Mouse (Mus musculus) stomach, embryonic 16.5 days (tissue): Measurements from ENCODE around the gene Ldlr. TPM values are rescaled to one million over a fixed set of nuclear protein-coding genes. Genes with fewer than 3 reads are reported as not detected.

Source experiments
- ATAC-seq: fragments of 200-750 bp; cut with Nextera tagmentation; 2 replicates; pipeline ENCODE4 v1.8.0; 2017; ENCODE audit warnings: moderate number of reproducible peaks, moderate TSS enrichment; ENCODE audit not compliant: insufficient read depth, low FRiP score
- H3K27ac ChIP-seq: fragments of 300-500 bp; sonication (generic); 2 replicates; pipeline ENCODE4 v1.5.1; 2014; ENCODE audit warnings: low read length
- H3K27me3 ChIP-seq: fragments of 300-500 bp; sonication (generic); 2 replicates; pipeline ENCODE4 v1.6.1; 2014; ENCODE audit warnings: low read length, control low read depth, mixed read lengths; ENCODE audit not compliant: control insufficient read depth, insufficient read depth
- H3K36me3 ChIP-seq: fragments of 300-500 bp; sonication (generic); 2 replicates; pipeline ENCODE4 v1.6.1; 2014; ENCODE audit warnings: low read length; ENCODE audit not compliant: control insufficient read depth, insufficient read depth
- H3K4me1 ChIP-seq: fragments of 300-500 bp; sonication (generic); 2 replicates; pipeline ENCODE4 v1.6.1; 2014; ENCODE audit warnings: low read length, control low read depth, mixed read lengths; ENCODE audit not compliant: control insufficient read depth, insufficient read depth
- H3K4me2 ChIP-seq: fragments of 300-500 bp; sonication (generic); 2 replicates; pipeline ENCODE4 v1.6.1; 2014; ENCODE audit warnings: low read depth, low read length, mixed read lengths
- H3K4me3 ChIP-seq: fragments of 300-500 bp; sonication (generic); replicated peaks from 2 replicates; pipeline ENCODE4 v1.5.1; 2014; ENCODE audit warnings: mild to moderate bottlenecking, low read length
- H3K9ac ChIP-seq: fragments of 300-500 bp; sonication (generic); 2 replicates; pipeline ENCODE4 v1.6.1; 2014; ENCODE audit warnings: low read length
- H3K9me3 ChIP-seq: fragments of 300-500 bp; sonication (generic); replicated peaks from 2 replicates; pipeline ENCODE4 v1.6.1; 2016; ENCODE audit warnings: low read length, control low read depth; ENCODE audit not compliant: control insufficient read depth
- WGBS: fragments of 180-500 bp; shearing (Covaris S2); extraction: QIAGEN DNeasy Blood & Tissue Kit; methylation state at CpG from one replicate; pipeline ENCODE4 v1.1.7; 2014; 5-methylcytosine and 5-hydroxymethylcytosine counted together
- polyA plus RNA-seq: library from polyadenylated mRNA; unstranded; fragments of >200 nt; fragmentation: Nextera tagmentation; extraction: Ambion mirVana; gene quantifications from 2 replicates; pipeline ENCODE4 v1.2.1, GENCODE M21; 2015

The Ldlr gene
- polyA plus RNA-seq, 1 experiment from 2014 or later: 62.2 TPM

DNA sequence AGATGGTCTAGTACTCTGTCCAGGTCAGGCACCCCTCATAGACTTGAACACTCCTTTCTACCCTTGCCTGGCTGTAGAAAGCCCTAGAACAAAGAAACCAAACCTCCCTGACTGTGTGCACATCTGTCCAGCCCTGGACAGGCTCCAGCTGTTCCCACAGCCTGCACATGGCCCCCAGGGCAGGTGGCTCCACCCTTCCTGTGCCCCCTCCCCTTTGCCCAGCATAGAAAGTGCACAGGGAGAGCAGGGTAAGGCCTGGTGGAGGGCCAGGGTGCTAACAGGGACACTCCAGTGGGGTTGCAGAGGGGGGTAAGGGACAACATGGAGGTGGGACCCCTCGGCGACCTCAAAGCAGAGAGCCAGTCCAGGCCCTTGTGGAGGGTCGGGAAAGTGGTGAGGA, 73.0 kb downstream of the Ldlr start:
- Histone ChIP-seq H3K36me3 (peaks cover 14% of the 10 kb centered on the region), H3K4me1 (peaks cover 40% of the 10 kb centered on the region), H3K27me3 (no peaks in the 10 kb centered on the region), H3K27ac (peak overlapping the region; percentile 60), H3K9ac (peak overlapping the region; percentile 94), H3K4me2 (peak overlapping the region; percentile 64), H3K4me3 (peak overlapping the region; percentile 83), H3K9me3 (no peaks in the 10 kb centered on the region)
- no peak for ATAC-seq
- 30% methylated on average over 3 of the region's 3 CpGs for WGBS

DNA sequence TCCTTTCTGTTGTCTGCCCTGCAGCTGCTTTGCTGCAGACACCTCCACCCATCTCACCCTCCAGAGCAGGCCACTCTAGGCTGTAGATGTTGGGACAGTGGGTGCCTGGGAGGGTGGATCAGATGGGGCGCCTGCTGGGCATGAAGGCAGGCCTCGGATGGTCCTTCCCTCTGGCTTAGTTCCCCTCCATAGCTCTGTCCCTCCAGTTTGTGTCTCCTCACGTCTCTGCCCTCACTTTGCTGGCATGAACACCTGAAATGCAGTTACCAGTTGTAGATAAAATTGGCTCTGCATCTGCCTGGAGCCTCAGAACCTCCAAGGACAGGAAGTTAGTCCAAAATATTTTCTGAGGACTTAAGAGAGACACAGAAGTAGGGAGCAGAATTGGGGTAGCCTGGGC, 73.6 kb downstream of the Ldlr start:
- peaks cover 14% of the 10 kb centered on the region for H3K36me3 ChIP-seq
- 58% methylated on average over 3 of the region's 3 CpGs for WGBS
- peak overlapping the region; percentile 94 for H3K27ac ChIP-seq
- peak overlapping the region; percentile 64 for H3K4me2 ChIP-seq
- H3K9me3 ChIP-seq: no peaks in the 10 kb centered on the region
- ATAC-seq: no peak
- H3K27me3 ChIP-seq: no peaks in the 10 kb centered on the region
- peaks cover 35% of the 10 kb centered on the region for H3K4me1 ChIP-seq
- H3K9ac ChIP-seq: peak overlapping the region; percentile 94
- peak overlapping the region; percentile 83 for H3K4me3 ChIP-seq

DNA sequence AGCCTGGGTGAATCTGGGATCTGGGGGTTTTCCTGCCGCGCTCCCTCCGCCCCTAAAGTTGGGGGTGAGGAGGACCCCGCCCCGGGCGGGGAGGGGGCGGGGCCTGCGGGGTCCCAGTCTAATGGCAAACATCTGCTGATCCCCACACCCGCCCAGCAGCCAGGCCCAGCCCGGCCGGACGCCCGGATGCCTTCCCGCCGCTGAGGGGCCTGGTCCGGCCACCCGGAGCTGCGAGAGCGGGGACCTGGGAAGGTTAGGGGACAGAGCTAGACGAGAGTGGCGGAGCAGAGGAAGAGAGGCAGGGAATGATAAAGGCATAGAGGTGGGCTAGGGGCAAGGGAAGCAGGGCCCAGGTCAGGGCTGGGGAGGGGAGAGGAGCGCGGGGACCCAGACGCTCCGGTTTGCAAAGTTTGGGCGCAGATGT, 74.7 kb downstream of the Ldlr start:
- peak; percentile 71 for ATAC-seq
- Histone ChIP-seq H3K9me3 (no peaks in the 10 kb centered on the region), H3K4me1 (peaks cover 25% of the 10 kb centered on the region), H3K27me3 (no peaks in the 10 kb centered on the region), H3K36me3 (peaks cover 14% of the 10 kb centered on the region), H3K4me3 (peak overlapping the region; percentile 83), H3K27ac (peak overlapping the region; percentile 94), H3K9ac (peak overlapping the region; percentile 94), H3K4me2 (peak overlapping the region; percentile 64)
- 0% methylated on average over 26 of the region's 26 CpGs for WGBS

DNA sequence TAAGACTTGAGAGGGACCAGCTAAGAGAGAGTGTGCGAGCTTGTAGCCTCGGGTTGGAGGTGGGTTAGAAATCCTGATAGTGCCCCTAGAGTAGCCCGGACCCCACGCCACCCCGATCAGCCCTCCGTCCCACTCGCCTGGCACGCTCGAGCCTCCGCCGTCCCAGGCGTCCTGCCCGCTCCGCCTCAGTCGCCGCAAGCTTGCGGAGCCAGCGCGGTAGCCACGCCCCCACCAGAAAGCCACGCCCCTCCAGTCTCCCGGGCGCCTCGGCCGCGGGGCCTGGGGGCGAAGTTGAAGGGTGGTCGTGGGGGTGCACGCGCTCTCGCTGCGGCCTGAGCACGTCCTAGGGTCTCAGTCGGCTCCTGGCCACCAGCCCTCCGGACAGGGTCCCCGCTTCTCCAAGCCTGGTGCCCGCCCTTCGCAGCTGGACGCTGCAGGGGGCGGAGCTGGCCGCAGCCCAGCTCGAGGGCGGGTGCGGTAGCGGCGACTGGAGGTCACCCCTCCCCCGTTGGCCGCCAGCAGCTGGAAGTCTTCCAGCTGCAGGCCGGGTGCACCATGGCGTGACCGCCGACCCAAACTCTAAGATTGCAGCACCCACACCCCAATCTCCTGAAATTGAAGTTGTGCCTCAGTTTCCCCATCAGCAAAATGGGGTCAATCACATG, 75.2 kb downstream of the Ldlr start, which contains the start of gene Kank2:
Kank2 (minus strand) TSS at position 400 of the 665 bp plus-strand sequence.
- peak; percentile 82 for ATAC-seq
- Histone ChIP-seq H3K9me3 (no peaks in the 10 kb centered on the region), H3K27me3 (no peaks in the 10 kb centered on the region), H3K4me1 (peaks cover 19% of the 10 kb centered on the region), H3K27ac (peak within 1 kb of the TSS; percentile 94), H3K9ac (peak within 1 kb of the TSS; percentile 94), H3K36me3 (peaks cover 14% of the 10 kb centered on the region), H3K4me3 (peak within 1 kb of the TSS; percentile 83), H3K4me2 (peak within 1 kb of the TSS; percentile 64)
- under 1% methylated on average over 52 of the region's 52 CpGs for WGBS

- Histone ChIP-seq H3K36me3 (peaks cover 14% of the 10 kb centered on the region), H3K27me3 (no peaks in the 10 kb centered on the region), H3K9ac (peak overlapping the region; percentile 94), H3K4me1 (peaks cover 18% of the 10 kb centered on the region), H3K4me3 (peak overlapping the region; percentile 83), H3K27ac (peak overlapping the region; percentile 94), H3K4me2 (peak overlapping the region; percentile 64), H3K9me3 (no peaks in the 10 kb centered on the region)
- WGBS: 38% methylated on average over 3 of the region's 3 CpGs
- no peak for ATAC-seq
Measured at GRCm38 (mm10) chr9:21799010-21799350, 75.7 kb downstream of the Ldlr start.

Other genes with a start within 250 kb of the Ldlr start
- 78.5 and 80.6 TPM in 2 replicates for gene Tmed1, start 213.2 kb upstream of the Ldlr start, polyA plus RNA-seq
- gene AB124611, start 197.3 kb upstream of the Ldlr start, polyA plus RNA-seq: 5.9 and 6.0 TPM in 2 replicates
- 15.6 and 16.1 TPM in 2 replicates for gene Carm1, start 176.6 kb upstream of the Ldlr start, polyA plus RNA-seq
- gene Timm29, start 130.8 kb upstream of the Ldlr start, polyA plus RNA-seq: 19.9 and 22.9 TPM in 2 replicates
- 34.0 and 39.4 TPM in 2 replicates for gene Yipf2, start 130.7 kb upstream of the Ldlr start, polyA plus RNA-seq
- 63.2 and 65.0 TPM in 2 replicates for gene Smarca4, start 107.3 kb upstream of the Ldlr start, polyA plus RNA-seq
- gene Spc24, start 36.8 kb downstream of the Ldlr start, polyA plus RNA-seq: 83.7 and 87.5 TPM in 2 replicates
- 11.2 and 11.6 TPM in 2 replicates for gene Kank2, start 75.3 kb downstream of the Ldlr start, polyA plus RNA-seq
- gene Angptl8, start 112.0 kb downstream of the Ldlr start, polyA plus RNA-seq: 6.4 TPM in 2 replicates
- gene Dock6, start 129.2 kb downstream of the Ldlr start, polyA plus RNA-seq: 39.4 and 41.6 TPM in 2 replicates
- 106 and 130 TPM in 2 replicates for gene Rab3d, start 194.7 kb downstream of the Ldlr start, polyA plus RNA-seq
- gene Ccdc159, start 204.0 kb downstream of the Ldlr start, polyA plus RNA-seq: 3.4 and 4.6 TPM in 2 replicates
- gene Tmem205, start 204.1 kb downstream of the Ldlr start, polyA plus RNA-seq: 74.5 and 81.2 TPM in 2 replicates
- 6.9 and 7.1 TPM in 2 replicates for gene Plppr2, start 213.6 kb downstream of the Ldlr start, polyA plus RNA-seq
- 5.6 and 6.0 TPM in 2 replicates for gene Swsap1, start 232.3 kb downstream of the Ldlr start, polyA plus RNA-seq
- gene Epor, start 240.0 kb downstream of the Ldlr start, polyA plus RNA-seq: 10.4 and 11.8 TPM in 2 replicates